Mouse (Mus musculus): ENCODE results near the gene Tns1.

DNA sequence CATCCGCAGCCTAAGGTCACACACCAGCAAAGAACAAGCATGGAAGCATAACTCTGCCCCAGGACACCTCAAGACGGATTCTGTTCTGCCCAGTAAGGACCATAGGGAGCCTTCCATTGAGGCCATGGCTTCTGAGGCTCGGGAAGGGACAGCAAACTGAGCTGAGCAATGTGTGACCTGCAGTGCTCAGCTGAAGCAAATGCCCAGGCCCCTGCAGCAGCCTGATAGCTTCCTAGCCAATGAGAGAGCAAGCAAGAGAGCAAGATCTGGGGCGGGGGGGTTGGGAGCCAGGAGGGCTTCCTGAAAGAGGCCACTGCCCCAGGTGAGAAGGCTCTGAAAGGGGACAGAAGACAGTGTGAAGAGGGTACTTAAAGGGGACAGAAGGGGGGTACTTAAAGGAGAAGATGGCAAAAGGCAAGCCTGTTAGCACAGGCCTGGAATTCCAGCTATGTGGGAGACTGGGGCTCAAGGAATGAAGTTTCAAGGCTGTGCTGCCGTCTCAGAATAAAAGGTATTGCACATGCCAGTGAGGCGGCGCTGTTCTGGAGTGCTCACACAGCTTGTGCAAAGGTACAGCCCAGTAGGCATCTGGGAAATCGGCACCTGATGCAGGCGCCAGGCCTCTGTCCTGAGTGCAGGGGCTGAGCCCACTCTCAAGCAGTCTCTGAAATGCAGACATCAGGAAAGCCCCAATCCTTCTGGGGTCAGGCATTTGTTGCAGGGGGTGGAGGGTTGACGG, 99.6 kb downstream of the Tns1 start:
- TF ChIP-seq POLR2A (IDR thresholded peaks at IDR 0.05; ENCODE audit: insufficient read depth, low read depth, low read length) (no peak), CTCF (IDR thresholded peaks at IDR 0.05) (no peak)

Data from heart, adult 2 months (tissue).